Mouse (Mus musculus) lung, adult 2 months (tissue): ENCODE data around the gene Fbxl17.

Experiments used
- CTCF ChIP-seq: fragments of 200-500 bp; IDR thresholded peaks from 2 replicates; pipeline ENCODE4 v1.5.1; 2011; ENCODE audit warnings: mild to moderate bottlenecking, low read length, control low read depth; ENCODE audit not compliant: insufficient read depth
- POLR2A ChIP-seq: fragments of 200-500 bp; IDR thresholded peaks from 2 replicates; pipeline ENCODE4 v1.6.1; 2011; ENCODE audit warnings: low read depth, mild to moderate bottlenecking, control low read depth, low read length, borderline replicate concordance; ENCODE audit errors: extremely low read depth

- TF ChIP-seq POLR2A (peak; percentile 63; the same call in 1 of the 2 replicates), CTCF (no peak)
Measured at GRCm38 (mm10) chr17:63500156-63500834, 478 bp upstream of the Fbxl17 start.
